Mouse (Mus musculus): Measurements from ENCODE around the gene Klrd1. TPM values are rescaled to one million over a fixed set of nuclear protein-coding genes. Genes with fewer than 3 reads are reported as not detected.
"Not testable (repeated sequence)": the region's sequence is repeated elsewhere in the genome, so short reads cannot be mapped to it uniquely, and the experiment has no call there.

Gene Klrd1
- not detected for total RNA-seq (2021)
- long read RNA-seq, experiment 1: 0 reads
- long read RNA-seq, experiment 2: 0 reads

DNA sequence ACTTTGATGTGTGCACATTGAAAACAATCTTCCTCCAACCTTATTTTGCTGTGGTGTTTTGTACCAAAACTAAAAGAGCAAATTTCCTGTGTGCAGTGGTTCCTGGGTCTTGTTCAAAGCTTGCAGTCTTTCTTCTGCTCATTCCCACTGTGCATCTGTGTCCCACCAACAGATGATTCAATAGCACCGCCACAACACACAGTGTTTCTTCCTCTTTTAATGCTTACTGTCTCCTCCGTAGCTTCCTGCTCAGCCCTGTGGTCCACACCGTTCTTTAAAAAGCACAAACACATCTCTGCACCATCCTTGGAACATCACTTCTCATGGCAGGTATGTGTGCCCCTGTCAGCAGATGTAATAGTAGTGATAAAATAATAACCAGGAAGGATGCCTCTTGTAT, at the start of gene Klrd1:
Gene Klrd1 (plus strand): TSS at position 275 of the 400 bp plus-strand sequence.
- no peak for DNase-seq (ENCODE audit: low spot score in 2 of 2)

GRCm38 (mm10) chr6:129541931-129542330, 49.7 kb upstream of the Klrd1 start:
- DNase-seq (ENCODE audit: low spot score in 2 of 2): no peak

DNA sequence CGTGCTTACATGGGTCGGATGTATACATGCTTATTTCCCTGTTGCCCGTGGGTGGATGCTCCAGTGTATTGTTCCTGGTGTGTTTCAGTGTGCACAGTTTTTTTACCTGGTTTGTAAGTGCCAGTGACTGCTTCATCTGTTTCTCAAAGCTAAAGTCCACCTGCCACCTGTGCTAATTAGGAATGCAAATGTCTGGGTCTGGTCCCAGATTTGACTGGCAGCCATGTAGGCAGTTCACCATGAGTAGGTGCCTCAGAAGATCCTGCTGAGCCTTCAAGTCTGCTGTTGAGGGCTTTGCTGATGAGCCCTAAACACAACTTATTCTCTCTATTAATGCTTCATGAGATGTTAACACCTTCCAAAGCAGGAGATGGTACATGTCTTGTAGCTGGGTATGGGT, 49.0 kb upstream of the Klrd1 start:
- DNase-seq (ENCODE audit: low spot score in 2 of 2): no peak

DNA sequence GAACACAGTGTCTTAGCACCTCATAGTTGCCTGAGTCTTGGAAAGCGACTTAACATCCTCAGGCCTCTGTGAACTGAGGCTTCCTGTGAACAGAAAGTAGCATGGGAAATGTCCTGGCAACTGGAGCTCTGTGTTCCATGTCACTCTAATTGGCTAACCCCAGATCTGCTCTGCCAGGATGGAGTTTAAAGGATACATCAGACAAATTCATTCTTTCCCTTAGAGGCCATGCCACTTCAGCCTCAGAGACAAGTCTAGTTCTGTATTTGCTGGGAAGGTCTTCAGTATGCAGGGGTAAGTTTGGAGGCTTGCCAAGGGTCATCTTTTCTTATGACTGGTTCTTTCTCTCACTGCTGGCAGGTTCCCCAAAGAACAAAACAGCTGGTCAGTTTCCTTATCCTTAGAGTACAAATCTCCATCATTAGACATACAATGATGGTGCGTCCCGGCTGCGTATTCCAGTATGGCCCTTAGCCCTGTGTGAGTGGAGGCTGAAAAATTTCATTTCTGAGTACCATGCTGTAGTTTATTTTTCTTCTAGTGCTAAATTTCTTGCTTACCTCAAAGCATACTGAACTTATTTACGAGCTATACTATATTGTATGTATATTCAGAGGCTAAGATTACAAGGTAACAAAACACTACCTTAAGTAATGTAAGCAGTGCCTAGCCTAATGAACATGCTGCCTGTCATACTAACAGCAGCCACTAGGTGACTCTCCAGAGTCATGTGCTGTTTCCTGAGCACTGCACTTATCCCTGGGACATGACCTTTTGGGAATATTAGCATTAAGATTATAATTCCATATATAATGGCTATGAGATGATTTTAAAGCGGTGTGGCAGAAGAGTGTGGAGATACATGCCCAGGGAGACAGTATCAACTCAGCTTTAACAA, 47.6 kb upstream of the Klrd1 start:
- DNase-seq (ENCODE audit: low spot score in 2 of 2): peak in 1 of 2 experiments; percentile 49

- DNase-seq (ENCODE audit: low spot score in 2 of 2): no peak
Observed at GRCm38 (mm10) chr6:129547277-129547676, 44.3 kb upstream of the Klrd1 start.

- DNase-seq (ENCODE audit: low spot score in 2 of 2): no peak
Observed at GRCm38 (mm10) chr6:129548009-129548408, 43.6 kb upstream of the Klrd1 start.

- DNase-seq (ENCODE audit: low spot score in 2 of 2): no peak
Observed at GRCm38 (mm10) chr6:129557298-129558023, 34.1 kb upstream of the Klrd1 start.

GRCm38 (mm10) chr6:129558946-129559640, 32.5 kb upstream of the Klrd1 start:
- DNase-seq (ENCODE audit: low spot score in 2 of 2): peak; percentile 29 to 60

DNA sequence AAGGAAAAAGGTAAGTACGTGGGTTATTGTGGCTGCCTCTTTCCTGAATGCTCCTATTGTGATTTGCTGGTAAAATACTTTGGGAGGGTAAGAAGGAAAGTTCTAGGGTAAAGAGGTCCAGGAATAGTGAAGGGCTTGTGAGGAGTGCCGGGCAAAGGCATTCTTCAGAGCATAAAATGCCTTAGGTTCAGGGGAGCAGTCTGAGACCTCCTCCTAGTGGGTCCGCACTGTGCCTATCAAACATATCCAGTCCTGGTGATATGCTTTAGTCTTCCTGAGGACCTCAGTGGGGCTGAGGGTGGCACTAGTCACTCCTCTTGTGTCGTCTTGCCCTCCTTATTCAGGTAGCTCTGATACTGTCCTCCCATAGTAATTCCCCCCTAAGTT, 31.9 kb upstream of the Klrd1 start:
- no peak for DNase-seq (ENCODE audit: low spot score in 2 of 2)

- no peak for DNase-seq (ENCODE audit: low spot score in 2 of 2)
Observed at GRCm38 (mm10) chr6:129565257-129565656, 26.3 kb upstream of the Klrd1 start.

DNA sequence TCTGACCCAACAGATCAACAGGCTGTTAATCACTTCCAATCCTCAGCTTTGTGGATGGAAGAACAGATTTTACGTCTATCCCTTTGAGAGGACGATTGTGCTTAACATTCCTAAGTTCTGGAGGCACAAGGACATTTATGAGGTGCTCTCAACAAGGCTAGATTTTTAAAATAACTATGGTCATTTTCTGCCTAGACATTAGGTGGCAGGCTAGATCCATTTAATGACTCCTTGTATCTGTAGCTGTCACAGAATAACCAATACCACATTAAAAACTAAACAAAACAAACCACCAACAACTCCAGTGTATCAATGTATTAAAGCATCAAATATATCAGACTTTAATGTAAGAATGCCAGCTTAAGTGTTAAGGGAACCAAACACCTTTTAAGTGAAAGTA, 16.3 kb upstream of the Klrd1 start:
- no peak for DNase-seq (ENCODE audit: low spot score in 2 of 2)

GRCm38 (mm10) chr6:129577605-129578004, 14.0 kb upstream of the Klrd1 start, which contains the start of gene Klre1:
Gene Klre1 (plus strand): TSS chr6:129577905.
- no peak for DNase-seq (ENCODE audit: low spot score in 2 of 2)

- no peak for DNase-seq (ENCODE audit: low spot score in 2 of 2)
Observed at GRCm38 (mm10) chr6:129581274-129581673, 10.3 kb upstream of the Klrd1 start.

DNA sequence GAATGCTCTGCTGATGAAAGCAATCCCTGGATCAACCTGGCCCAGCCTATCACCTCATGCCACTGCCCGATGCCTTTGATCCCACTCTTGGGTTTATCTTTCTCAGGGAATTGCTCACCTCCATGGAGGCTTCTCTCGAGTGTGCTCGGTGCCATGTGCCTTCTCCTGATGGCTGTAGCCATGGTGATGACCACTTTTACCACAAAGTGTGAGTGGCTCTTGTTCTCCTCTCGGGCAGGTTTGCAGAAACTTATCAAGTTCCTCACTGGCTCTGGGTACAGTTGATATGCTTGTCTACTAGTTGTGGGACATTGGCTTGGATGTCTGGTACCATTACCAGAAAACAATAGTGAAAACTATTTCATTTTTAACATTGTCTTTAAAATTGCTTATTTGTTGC, 9.7 kb upstream of the Klrd1 start:
- no peak for DNase-seq (ENCODE audit: low spot score in 2 of 2)

- no peak for DNase-seq (ENCODE audit: low spot score in 2 of 2)
Observed at GRCm38 (mm10) chr6:129583014-129583413, 8.6 kb upstream of the Klrd1 start.

GRCm38 (mm10) chr6:129608372-129608771, 16.8 kb downstream of the Klrd1 start:
- DNase-seq (ENCODE audit: low spot score in 2 of 2): no peak

- no peak for DNase-seq (ENCODE audit: low spot score in 2 of 2)
Observed at GRCm38 (mm10) chr6:129623735-129624134, 32.2 kb downstream of the Klrd1 start, which contains the start of gene Klrk1. Gene Klrk1 (minus strand): TSS chr6:129623864.

- not testable (repeated sequence) for DNase-seq (ENCODE audit: low spot score in 2 of 2)
Observed at GRCm38 (mm10) chr6:129631046-129631445, 39.5 kb downstream of the Klrd1 start.

- not testable (repeated sequence) for DNase-seq (ENCODE audit: low spot score in 2 of 2)
Observed at GRCm38 (mm10) chr6:129643237-129643636, 51.7 kb downstream of the Klrd1 start, which contains the start of gene Klrc3. Gene Klrc3 (minus strand): TSS chr6:129643337.

DNA sequence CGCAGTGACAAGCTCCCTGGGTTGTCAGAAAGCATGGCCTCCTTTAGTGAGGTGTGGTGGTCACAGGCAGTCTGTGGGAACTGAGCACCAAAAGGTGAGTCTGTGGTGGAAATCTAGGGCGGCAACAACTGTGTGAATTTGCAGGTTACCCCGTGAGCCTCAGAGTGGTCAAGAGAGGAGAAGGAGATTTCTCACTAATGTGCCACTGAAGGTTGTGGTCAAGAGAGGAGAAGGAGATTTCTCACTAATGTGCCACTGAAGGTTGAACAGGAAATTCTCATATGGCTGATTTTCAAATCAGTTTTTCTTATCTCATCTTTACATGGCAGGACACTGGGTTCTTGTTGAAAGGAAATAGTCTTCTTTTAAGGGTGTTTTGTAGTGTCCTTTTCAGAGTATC, 52.5 kb downstream of the Klrd1 start:
- DNase-seq (ENCODE audit: low spot score in 2 of 2): not testable (repeated sequence)

Measured in gastrocnemius, postnatal 4 days (tissue).